Mouse (Mus musculus): ENCODE results near the gene Suco. TPM values are rescaled to one million over a fixed set of nuclear protein-coding genes. Genes with fewer than 3 reads are reported as not detected.

Suco gene
- polyA plus RNA-seq (2014; fragmentation: Illumina TruSeq; extraction: RNeasy Lipid Tissue Mini Kit (QIAGEN cat#74804); ENCODE audit: low read depth, low replicate concordance): 12.3 TPM

DNA sequence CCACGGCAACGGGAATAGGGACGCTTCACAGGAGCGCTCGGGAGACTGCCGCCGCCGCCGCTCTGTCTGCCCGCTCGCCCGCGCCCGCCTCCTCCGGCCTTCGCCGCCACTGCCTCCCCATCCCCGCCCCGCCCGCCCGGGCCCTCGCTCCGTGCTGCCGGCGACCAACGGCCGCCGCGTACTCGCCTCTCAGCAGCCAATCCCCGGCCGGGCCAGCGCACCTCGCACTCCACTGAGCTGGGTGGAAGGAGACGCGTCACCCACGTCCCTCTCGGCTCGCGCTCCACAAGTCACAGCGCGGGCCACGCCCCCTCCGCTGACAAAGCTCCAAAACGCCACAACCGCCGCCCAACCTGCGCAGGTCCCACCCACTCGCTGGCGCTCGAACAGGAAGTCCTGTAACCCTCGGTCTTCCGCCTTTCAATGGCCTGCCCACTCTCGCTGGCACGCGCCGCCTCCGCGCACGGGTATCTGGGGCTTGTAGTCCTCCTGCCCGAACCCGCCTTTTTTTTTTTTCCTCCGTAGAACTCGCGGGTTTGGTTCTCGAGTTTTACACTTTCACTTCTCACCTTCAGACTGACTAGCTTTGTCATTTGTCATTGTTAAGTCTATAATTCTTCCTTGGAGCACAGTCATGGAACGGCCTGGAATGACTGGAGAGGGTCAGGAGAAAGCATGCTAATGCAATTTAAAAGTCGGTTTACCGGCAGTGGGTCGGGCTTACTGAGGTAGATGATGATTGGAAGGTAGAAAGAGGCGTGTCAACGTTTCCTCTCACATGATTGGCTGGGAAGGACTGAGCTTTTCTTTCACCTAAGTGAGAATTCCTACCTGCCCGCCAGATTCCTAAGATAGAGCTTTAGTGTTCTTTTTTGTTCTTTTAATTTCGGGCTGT lies at the start of gene Suco:
TSS of gene Suco (minus strand) at position 130 of the 895 bp plus-strand sequence.

DNA sequence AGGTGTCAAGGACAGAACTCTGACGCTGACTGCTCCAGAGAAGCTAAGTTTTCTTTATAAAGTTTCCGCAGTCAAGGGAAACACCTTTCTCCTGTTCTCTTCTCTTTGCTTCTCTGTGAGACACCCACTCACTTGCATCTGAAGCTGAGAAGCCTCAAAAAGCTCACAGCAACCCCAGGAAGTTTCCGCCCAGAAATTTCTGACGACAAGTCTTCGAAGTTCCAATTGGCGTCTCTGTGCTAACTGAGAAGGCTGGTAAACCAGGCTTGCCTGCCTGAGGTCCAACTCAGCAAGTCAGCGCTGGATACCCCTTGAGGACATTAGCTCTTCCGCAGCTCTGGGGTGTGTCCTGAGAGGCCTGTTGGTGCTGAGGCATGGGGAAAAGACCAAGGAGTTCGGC lies 88.1 kb downstream of the Suco start, which contains the start of gene Fasl:
TSS of gene Fasl (minus strand) at position 157 of the 400 bp plus-strand sequence.

Other genes with a start within 250 kb of the Suco start
- gene Fasl, start 88.2 kb downstream of the Suco start, polyA plus RNA-seq (2014; fragmentation: Illumina TruSeq; extraction: RNeasy Lipid Tissue Mini Kit (QIAGEN cat#74804); ENCODE audit: low read depth, low replicate concordance): not detected
- gene Pigc, start 92.5 kb upstream of the Suco start, polyA plus RNA-seq (2014; fragmentation: Illumina TruSeq; extraction: RNeasy Lipid Tissue Mini Kit (QIAGEN cat#74804); ENCODE audit: low read depth, low replicate concordance): 14.9 TPM
- gene 4930558K02Rik, start 103.0 kb upstream of the Suco start, polyA plus RNA-seq (2014; fragmentation: Illumina TruSeq; extraction: RNeasy Lipid Tissue Mini Kit (QIAGEN cat#74804); ENCODE audit: low read depth, low replicate concordance): not detected